Mouse (Mus musculus) heart, adult 2 months (tissue): ENCODE measurements around the gene Cnnm1. TPM values are rescaled to one million over a fixed set of nuclear protein-coding genes. Genes with fewer than 3 reads are reported as not detected.

Source experiments
- DNase-seq, 2 experiments: peaks; one replicate each; pipeline ENCODE4 v3.0.0; 2021
- H3K27ac ChIP-seq: fragments of 200-600 bp; 2 replicates; pipeline ENCODE4 v1.8.1; 2022
- H3K27me3 ChIP-seq: fragments of 200-500 bp; 2 replicates; pipeline ENCODE4 v1.6.1; 2012; ENCODE audit warnings: mild to moderate bottlenecking, low read length, inconsistent platforms, mixed read lengths; ENCODE audit not compliant: control insufficient read depth, insufficient read depth
- H3K36me3 ChIP-seq: fragments of 200-500 bp; 2 replicates; pipeline ENCODE4 v1.6.1; 2012; ENCODE audit warnings: low read length, inconsistent platforms; ENCODE audit not compliant: control insufficient read depth, insufficient read depth
- H3K4me1 ChIP-seq: fragments of 200-500 bp; 2 replicates; pipeline ENCODE4 v1.6.1; 2011; ENCODE audit warnings: low read length; ENCODE audit not compliant: control insufficient read depth, insufficient read depth
- H3K4me3 ChIP-seq: fragments of 200-600 bp; 2 replicates; pipeline ENCODE4 v1.8.1; 2022
- H3K79me2 ChIP-seq: fragments of 200-500 bp; replicated peaks from 2 replicates; pipeline ENCODE4 v1.6.1; 2012; ENCODE audit warnings: mild to moderate bottlenecking, inconsistent platforms, low read length, moderate library complexity, mixed read lengths; ENCODE audit not compliant: control insufficient read depth, insufficient read depth
- H3K9ac ChIP-seq: fragments of 200-500 bp; 2 replicates; pipeline ENCODE4 v1.6.1; 2012; ENCODE audit warnings: low read depth, mild to moderate bottlenecking, control low read depth, inconsistent platforms, low read length, mixed read lengths
- CTCF ChIP-seq: fragments of 200-600 bp; IDR thresholded peaks from 2 replicates; pipeline ENCODE4 v1.8.1; 2022; ENCODE audit warnings: antibody characterized with exemption, mild to moderate bottlenecking, moderate library complexity
- EP300 ChIP-seq: fragments of 200-500 bp; IDR thresholded peaks from 2 replicates; pipeline ENCODE4 v1.6.1; 2011; ENCODE audit warnings: low read depth, low read length, control low read depth; ENCODE audit not compliant: insufficient read depth
- POLR2A ChIP-seq: fragments of 200-500 bp; IDR thresholded peaks from 2 replicates; pipeline ENCODE4 v1.6.1; 2011; ENCODE audit warnings: mild to moderate bottlenecking, low read depth, low read length, control low read depth; ENCODE audit not compliant: insufficient read depth
- whole genome bisulfite sequencing: fragments of 180-500 bp; shearing (Covaris S2); methylation state at CpG from one replicate; pipeline ENCODE4 v1.1.7; 2018; 5-methylcytosine and 5-hydroxymethylcytosine counted together
- intact Hi-C: fragments of 180-260 bp; cut with DNase I; formaldehyde crosslinking; loops from one replicate; pipeline ENCODE4 v1.15.1; 2025
- polyA plus RNA-seq: library from polyadenylated mRNA; depleted of rRNA; stranded (reverse); fragments of >200 nt; gene quantifications from 2 replicates; pipeline ENCODE4 v1.2.3, GENCODE M21; 2012
- total RNA-seq, 2 experiments: library from RNA; stranded (reverse); gene quantifications; 2 replicates each; pipeline ENCODE4 v1.2.3; 2021

Gene Cnnm1
- total and polyA plus RNA-seq, 3 experiments: 0.04 to 0.05 (median 0.05) TPM

DNA sequence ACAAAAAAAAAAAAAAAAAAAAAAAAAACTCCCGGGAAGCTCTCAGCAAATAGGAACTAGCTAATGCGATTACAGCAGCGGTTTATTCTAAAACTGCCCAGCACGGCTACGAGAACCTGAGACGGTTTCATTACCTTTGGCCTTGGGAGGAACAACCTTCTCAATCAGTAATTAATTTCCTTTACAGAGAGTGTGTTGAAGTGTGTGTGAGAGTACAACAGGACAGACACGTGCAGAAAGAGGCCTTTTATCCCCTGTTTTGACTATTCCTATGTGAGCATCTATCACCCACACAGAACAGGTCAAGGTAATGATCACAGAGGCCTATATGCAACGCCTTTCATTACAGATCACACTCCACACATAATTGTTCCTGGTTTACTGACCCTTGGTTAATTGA lies 81.1 kb downstream of the Cnnm1 start:
- Histone ChIP-seq H3K9ac (peak overlapping the region; percentile 50; the same call in 1 of the 2 replicates), H3K4me1 (peaks cover 12% of the 10 kb centered on the region), H3K79me2 (no peaks in the 10 kb centered on the region), H3K27me3 (no peaks in the 10 kb centered on the region), H3K27ac (peak overlapping the region; percentile 71), H3K4me3 (peak overlapping the region; percentile 20), H3K36me3 (peaks cover 2% of the 10 kb centered on the region; the same call in 1 of the 2 replicates)
- DNase-seq: no peak
- WGBS: 44% methylated on average over 8 of the region's 8 CpGs
- TF ChIP-seq EP300 (no peak), CTCF (no peak), POLR2A (no peak)
- intact Hi-C loops: loop anchor here (10.0 kb wide), 1 partner anchor 857 kb away; no protein-coding TSS in a partner anchor

DNA sequence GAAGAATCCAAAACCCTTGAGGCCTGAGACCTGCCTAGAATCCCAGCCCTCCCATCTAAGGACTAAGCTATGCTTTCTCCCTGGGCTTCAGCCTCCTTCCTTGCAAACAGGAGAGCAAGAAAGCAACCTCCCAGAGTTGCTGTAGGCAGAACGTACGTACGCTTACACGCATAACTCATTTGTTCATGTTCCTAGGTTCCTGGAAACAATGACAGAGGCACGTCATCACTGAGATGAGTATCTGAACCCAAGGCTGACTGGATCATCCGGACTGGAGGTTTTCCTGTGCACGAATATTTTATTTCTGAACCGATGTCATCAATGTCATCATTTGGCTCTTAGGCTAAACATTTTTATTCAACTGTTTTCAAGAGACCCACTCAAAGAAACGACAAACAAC lies 81.8 kb downstream of the Cnnm1 start:
- intact Hi-C loops: loop anchor here (10.0 kb wide), 1 partner anchor 857 kb away; no protein-coding TSS in a partner anchor
- WGBS: 69% methylated on average over 9 of the region's 9 CpGs
- peak overlapping the region; percentile 20 for H3K4me3 ChIP-seq
- no peaks in the 10 kb centered on the region for H3K79me2 ChIP-seq
- peak overlapping the region; percentile 58; the same call in 1 of the 2 replicates for H3K9ac ChIP-seq
- TF ChIP-seq POLR2A (no peak), CTCF (no peak), EP300 (no peak)
- peak overlapping the region; percentile 71 for H3K27ac ChIP-seq
- peaks cover 11% of the 10 kb centered on the region for H3K4me1 ChIP-seq
- H3K27me3 ChIP-seq: no peaks in the 10 kb centered on the region
- peaks cover 2% of the 10 kb centered on the region; the same call in 1 of the 2 replicates for H3K36me3 ChIP-seq
- DNase-seq: no peak

DNA sequence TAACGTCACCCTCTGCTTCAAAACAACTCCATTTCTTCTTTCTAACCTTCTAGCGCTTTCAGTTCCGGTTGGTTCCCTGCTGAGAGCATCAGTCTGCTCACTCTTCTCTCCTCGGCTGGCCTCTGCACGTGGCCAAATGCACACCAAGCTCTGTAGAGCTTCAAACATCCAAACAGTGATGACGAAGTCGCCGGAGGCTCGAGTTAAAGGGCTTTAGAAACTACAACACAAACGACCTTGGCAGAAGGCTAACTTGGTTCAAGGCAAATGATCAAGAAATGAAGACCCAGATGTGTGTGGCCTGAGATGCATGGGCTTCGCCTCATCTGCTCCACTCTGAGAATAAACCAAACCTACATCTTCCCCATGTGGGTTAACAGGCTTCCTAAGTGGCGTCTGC lies 83.3 kb downstream of the Cnnm1 start:
- H3K27ac ChIP-seq: peak overlapping the region; percentile 90

DNA sequence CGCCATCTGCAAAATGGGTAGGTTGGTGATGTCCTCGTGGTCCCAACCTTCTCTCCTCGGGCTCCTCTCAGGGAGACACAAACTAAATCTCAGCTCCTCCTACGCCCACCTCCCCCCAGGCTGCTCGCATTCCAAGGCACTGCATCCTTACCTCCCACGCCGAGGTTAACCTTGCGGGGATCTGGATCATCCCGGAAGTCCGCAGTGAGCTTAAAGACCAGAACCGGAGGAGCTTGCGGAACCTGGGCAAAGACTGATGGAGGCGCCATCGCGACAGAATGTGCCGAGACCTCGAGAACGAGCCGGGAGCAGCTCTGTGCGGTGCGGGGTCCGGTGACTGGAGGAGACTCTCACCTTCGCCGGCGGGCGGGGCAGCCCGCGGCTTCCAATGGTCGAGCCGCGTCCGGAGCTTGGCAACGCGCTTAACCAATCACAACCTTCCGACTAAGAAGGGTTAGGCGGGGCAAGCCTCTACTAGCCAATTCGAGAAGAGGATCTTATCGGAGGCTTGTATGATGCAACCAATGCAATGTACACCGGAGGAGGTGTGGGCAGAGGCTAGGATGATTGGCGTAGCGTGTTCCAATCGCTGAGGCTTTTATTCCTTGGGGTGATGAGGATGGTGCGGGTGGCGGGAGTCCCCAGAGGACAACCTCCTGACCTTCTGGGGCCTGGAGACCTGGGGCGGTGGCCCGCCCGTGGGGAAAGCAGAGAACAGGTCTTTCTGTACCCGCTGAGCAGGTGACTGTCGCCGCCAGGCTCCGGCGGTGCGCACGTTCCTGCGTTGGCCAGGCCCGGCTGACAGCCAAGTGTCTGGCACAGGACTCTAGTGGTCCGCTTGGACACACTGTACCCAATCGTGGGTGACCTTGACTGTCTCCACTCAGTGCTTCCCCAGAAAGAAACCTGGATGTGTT lies 84.2 kb downstream of the Cnnm1 start, which contains the start of gene Got1:
Gene Got1 (minus strand): TSS at position 419 of the 917 bp plus-strand sequence.
- peak within 1 kb of the TSS; percentile 60 for H3K4me3 ChIP-seq
- no peaks in the 10 kb centered on the region for H3K36me3 ChIP-seq
- intact Hi-C loops: loop anchor here (5.0 to 10.0 kb wide), 3 partner anchors 88 to 860 kb away; partner anchors contain the start of genes Cox15, Cutc and Nkx2-3
- no peaks in the 10 kb centered on the region for H3K79me2 ChIP-seq
- H3K4me1 ChIP-seq: peaks cover 10% of the 10 kb centered on the region
- under 1% methylated on average over 58 of the region's 58 CpGs for WGBS
- TF ChIP-seq EP300 (no peak; the same call in none of the 2 replicates), POLR2A (peak; percentile 95), CTCF (no peak)
- peak; percentile 93 to 97 for DNase-seq
- H3K27me3 ChIP-seq: no peaks in the 10 kb centered on the region
- peak within 1 kb of the TSS; percentile 90 for H3K27ac ChIP-seq
- H3K9ac ChIP-seq: peak within 1 kb of the TSS; percentile 66

More for the DNA sequence above, 83.3 kb downstream of the Cnnm1 start:
- H3K4me1 ChIP-seq: peaks cover 10% of the 10 kb centered on the region
- WGBS: 4% methylated on average over 12 of the region's 12 CpGs
- intact Hi-C loops: loop anchor here (10.0 kb wide), 1 partner anchor 859 kb away; no protein-coding TSS in a partner anchor
- H3K9ac ChIP-seq: peak overlapping the region; percentile 66
- H3K4me3 ChIP-seq: peak overlapping the region; percentile 60
- TF ChIP-seq POLR2A (no peak), CTCF (no peak)
- no peaks in the 10 kb centered on the region; the same call in 1 of the 2 replicates for H3K36me3 ChIP-seq
- no peaks in the 10 kb centered on the region for H3K27me3 ChIP-seq
- H3K79me2 ChIP-seq: no peaks in the 10 kb centered on the region
- DNase-seq: no peak

DNA sequence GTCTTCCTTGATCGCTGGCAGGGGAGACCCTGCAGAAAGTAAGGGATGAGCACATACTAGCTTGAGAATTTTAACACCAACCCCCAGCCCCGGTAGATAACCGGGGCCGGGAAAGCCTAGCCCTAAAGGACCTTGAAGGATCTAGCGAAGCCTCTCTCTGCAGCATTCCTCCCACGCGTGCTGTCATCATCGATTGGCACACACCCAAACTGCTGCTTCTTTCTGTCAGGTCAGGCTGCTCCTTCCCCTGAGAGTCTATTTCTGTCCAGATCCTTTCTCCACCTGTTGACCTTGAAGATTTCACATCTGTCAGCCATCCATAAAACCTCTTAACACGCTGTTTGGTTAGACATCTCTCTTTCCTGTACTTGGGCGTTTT lies 84.9 kb downstream of the Cnnm1 start:
- TF ChIP-seq CTCF: no peak
- no peaks in the 10 kb centered on the region for H3K79me2 ChIP-seq
- intact Hi-C loops: loop anchor here (5.0 to 10.0 kb wide), 3 partner anchors 87 to 860 kb away; partner anchors contain the start of genes Cox15, Cutc and Nkx2-3
- 4% methylated on average over 10 of the region's 10 CpGs for WGBS
- no peaks in the 10 kb centered on the region for H3K36me3 ChIP-seq
- peaks cover 11% of the 10 kb centered on the region for H3K4me1 ChIP-seq
- peak overlapping the region; percentile 90 for H3K27ac ChIP-seq
- H3K27me3 ChIP-seq: no peaks in the 10 kb centered on the region
- no peak for DNase-seq
- peak overlapping the region; percentile 61 for H3K9ac ChIP-seq
- peak overlapping the region; percentile 60 for H3K4me3 ChIP-seq

DNA sequence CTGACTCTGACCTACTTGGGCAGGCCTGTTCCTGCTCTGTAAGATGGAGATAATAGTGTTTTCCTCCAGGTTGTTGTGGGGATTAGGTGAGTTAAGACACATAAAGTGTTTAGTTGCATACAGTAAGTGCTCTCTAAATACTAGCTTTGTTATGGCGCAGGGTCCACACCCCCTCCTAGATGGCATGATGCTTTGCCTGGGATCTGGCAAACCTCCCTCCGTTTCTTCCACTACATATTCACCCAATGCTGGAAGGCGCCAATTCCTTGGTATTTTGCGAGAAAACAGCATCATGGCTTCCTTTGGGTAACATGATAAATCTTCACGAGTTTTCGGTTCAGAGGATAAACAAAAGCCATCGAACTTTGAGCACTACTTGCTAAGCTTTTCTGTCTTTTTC lies 85.3 kb downstream of the Cnnm1 start:
- no peaks in the 10 kb centered on the region for H3K79me2 ChIP-seq
- H3K27me3 ChIP-seq: no peaks in the 10 kb centered on the region
- TF ChIP-seq POLR2A (no peak), EP300 (no peak), CTCF (no peak)
- intact Hi-C loops: loop anchor here (5.0 to 10.0 kb wide), 3 partner anchors 87 to 861 kb away; partner anchors contain the start of genes Cox15, Cutc and Nkx2-3
- H3K36me3 ChIP-seq: no peaks in the 10 kb centered on the region
- H3K27ac ChIP-seq: peak overlapping the region; percentile 90
- no peak overlapping the region for H3K4me3 ChIP-seq
- H3K9ac ChIP-seq: peak overlapping the region; percentile 61; the same call in 1 of the 2 replicates
- H3K4me1 ChIP-seq: peaks cover 13% of the 10 kb centered on the region
- WGBS: 83% methylated on average over 7 of the region's 7 CpGs
- no peak for DNase-seq
